Mouse (Mus musculus) cortical plate, adult 2 months (tissue): Measurements from ENCODE around the gene Dnajc5.

Experiments used
- CTCF ChIP-seq: fragments of 200-500 bp; IDR thresholded peaks from 2 replicates; pipeline ENCODE4 v1.5.1; 2011; ENCODE audit warnings: mild to moderate bottlenecking, control low read depth, low read length; ENCODE audit not compliant: insufficient read depth; ENCODE audit errors: extremely low read depth
- POLR2A ChIP-seq: fragments of 200-500 bp; IDR thresholded peaks from 2 replicates; pipeline ENCODE4 v1.6.1; 2011; ENCODE audit warnings: mild to moderate bottlenecking, low read length, control low read depth; ENCODE audit not compliant: insufficient read depth; ENCODE audit errors: extremely low read depth

- TF ChIP-seq CTCF: peak; percentile 86
- peak; percentile 62 for TF ChIP-seq POLR2A
These were observed 60.7 kb downstream of the Dnajc5 start for GRCm38 (mm10) chr2:181581016-181581401.
